In the genomic region with DNA sequence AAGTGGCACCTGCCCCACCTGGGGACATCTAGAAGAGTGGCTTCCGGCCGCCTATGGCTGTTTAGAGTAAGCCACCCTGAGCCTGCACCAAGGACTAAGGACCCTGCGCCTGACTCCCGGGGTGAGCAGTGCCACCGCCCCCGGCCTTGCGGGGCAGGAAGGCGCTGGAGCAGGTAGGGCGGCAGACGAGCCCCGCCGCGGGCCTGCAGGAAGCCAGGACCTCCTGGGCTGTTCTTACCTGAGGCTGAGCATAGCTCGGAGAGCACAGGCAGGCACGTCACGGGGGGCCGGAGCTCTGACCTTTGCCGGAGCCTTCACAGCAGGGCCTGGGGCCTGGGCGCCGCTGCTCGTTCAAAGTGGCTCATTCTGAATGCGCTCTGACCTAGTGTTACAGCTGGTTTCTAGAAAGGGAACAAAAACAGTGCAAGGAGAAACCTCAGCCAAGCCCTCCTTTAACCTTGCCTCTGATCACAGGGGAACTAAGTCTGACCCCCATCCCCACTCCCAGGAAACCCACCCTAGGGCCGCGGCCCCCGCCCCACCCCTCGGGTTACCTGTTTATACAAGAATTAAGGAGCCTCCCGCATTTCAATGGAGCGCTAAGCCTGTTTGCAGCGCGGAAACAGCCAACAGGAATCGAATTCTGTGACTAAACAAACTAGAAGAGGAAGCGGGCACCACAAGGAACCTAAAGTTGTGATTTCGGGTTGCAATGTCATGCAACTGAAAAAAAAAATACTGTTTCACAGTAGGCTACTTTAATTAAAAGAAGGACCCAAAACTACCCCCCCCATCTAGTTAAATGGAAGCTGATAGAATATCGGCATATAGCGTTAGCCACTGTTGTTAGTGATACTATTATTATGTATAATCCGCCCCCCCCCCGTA, we compare ENCODE assay signal across 8 mouse cellular contexts. TPM values are rescaled to one million over a fixed set of nuclear protein-coding genes. Genes with fewer than 3 reads are reported as not detected.
DNase-seq lines count a peak whose midpoint lies in the region; ATAC-seq and TF ChIP-seq lines count a peak whose summit lies in the region.

No protein-coding gene starts in this region.

- peaks cover 31% of the 10 kb centered on the region for H3K79me2 ChIP-seq in CH12.LX (replicated peaks; ENCODE audit: control insufficient read depth, extremely low read depth, insufficient read depth, poor library complexity, severe bottlenecking)

- no peak; the same call in 1 of the 2 replicates for TF ChIP-seq RAD21 in CH12.LX (IDR thresholded peaks at IDR 0.05; ENCODE audit: low read depth, low read length)

- no peaks in the 10 kb centered on the region for H3K9me3 ChIP-seq in CH12.LX (replicated peaks; ENCODE audit: low read length)
- no peaks in the 10 kb centered on the region for H3K9me3 ChIP-seq in intestine, postnatal 0 days (ENCODE audit: control insufficient read depth)
- H3K9me3 ChIP-seq in lung, embryonic 14.5 days (ENCODE audit: low read depth, low read length): no peaks in the 10 kb centered on the region

- no peak for DNase-seq in CH12.LX (ENCODE audit: extremely low read depth)
- peak; percentile 53 for DNase-seq in adrenal gland, postnatal 25 days
- peak; percentile 49 for DNase-seq in lung, embryonic 14.5 days
- peak; percentile 63 for DNase-seq in urinary bladder, adult 2 months (ENCODE audit: low spot score)
- no peak for DNase-seq in frontal cortex, postnatal 10 days (ENCODE audit: low spot score in 2 of 2)

- no peak for TF ChIP-seq CTCF in CH12.LX (conservative IDR thresholded peaks at IDR 0.05 in 1 of 2, IDR thresholded peaks at IDR 0.05 in 1 of 2; ENCODE audit: low read depth in 2 of 2, low read length in 2 of 2)
- TF ChIP-seq CTCF in intestine, postnatal 0 days (IDR thresholded peaks at IDR 0.05; ENCODE audit: low read depth): no peak
- TF ChIP-seq CTCF in lung, embryonic 14.5 days (IDR thresholded peaks at IDR 0.05; ENCODE audit: low read depth): no peak
- no peak for TF ChIP-seq CTCF in olfactory bulb, adult 2 months (IDR thresholded peaks at IDR 0.05; ENCODE audit: insufficient read depth, low read depth, low read length)

- 8% methylated on average over 37 of the region's 37 CpGs for WGBS in intestine, postnatal 0 days
- 9% methylated on average over 37 of the region's 37 CpGs for WGBS in lung, embryonic 14.5 days
- WGBS in olfactory bulb, adult 2 months: 26% methylated on average over 37 of the region's 37 CpGs

- peak overlapping the region; percentile 98 for H3K9ac ChIP-seq in CH12.LX (ENCODE audit: insufficient read depth, low read depth)
- peak overlapping the region; percentile 80 for H3K9ac ChIP-seq in intestine, postnatal 0 days (ENCODE audit: low read depth, low read length)
- H3K9ac ChIP-seq in lung, embryonic 14.5 days: peak overlapping the region; percentile 63

- in situ Hi-C loops in CH12.LX (cut with MboI; ENCODE audit: low pct_ligation_motif_present, low pct_unique_long_range_greater_than_20kb, low sequenced_read_pairs): no loop called here

- H3K4me2 ChIP-seq in CH12.LX (ENCODE audit: insufficient read depth, low read depth, poor library complexity, severe bottlenecking): peak overlapping the region; percentile 49
- H3K4me2 ChIP-seq in intestine, postnatal 0 days (replicated peaks; ENCODE audit: low read depth): peak overlapping the region; percentile 80
- H3K4me2 ChIP-seq in lung, embryonic 14.5 days: peak overlapping the region; percentile 65

- H3K4me1 ChIP-seq in CH12.LX (ENCODE audit: control insufficient read depth in 1 of 2, insufficient read depth in 2 of 2): peaks cover 24 to 30% of the 10 kb centered on the region in 2 experiments
- H3K4me1 ChIP-seq in intestine, postnatal 0 days (replicated peaks; ENCODE audit: control insufficient read depth, insufficient read depth, low read length): no peaks in the 10 kb centered on the region
- no peaks in the 10 kb centered on the region for H3K4me1 ChIP-seq in lung, embryonic 14.5 days (ENCODE audit: insufficient read depth)
- peaks cover 8% of the 10 kb centered on the region for H3K4me1 ChIP-seq in olfactory bulb, adult 2 months (ENCODE audit: control insufficient read depth, insufficient read depth, low read length)

- no peak; the same call in 1 of the 2 replicates for TF ChIP-seq EP300 in CH12.LX (IDR thresholded peaks at IDR 0.05; ENCODE audit: low read length)

- dilution Hi-C loops in CH12.LX (cut with MboI; ENCODE audit: extremely low pct_ligation_motif_present, extremely low pct_unique_long_range_greater_than_20kb, low sequenced_read_pairs): no loop called here

- peak; percentile 54; the same call in 1 of the 2 replicates for TF ChIP-seq POLR2A in CH12.LX (IDR thresholded peaks at IDR 0.05; ENCODE audit: low read depth, low read length)
- TF ChIP-seq POLR2A in olfactory bulb, adult 2 months (IDR thresholded peaks at IDR 0.05; ENCODE audit: insufficient read depth, low read depth, low read length): no peak

- no peaks in the 10 kb centered on the region for H3K27me3 ChIP-seq in CH12.LX (replicated peaks)
- H3K27me3 ChIP-seq in intestine, postnatal 0 days (replicated peaks; ENCODE audit: control insufficient read depth, insufficient read depth, low read length): no peaks in the 10 kb centered on the region; the same call in 1 of the 2 replicates
- H3K27me3 ChIP-seq in lung, embryonic 14.5 days (ENCODE audit: insufficient read depth, low read length): peaks cover 30% of the 10 kb centered on the region

- H3K36me3 ChIP-seq in CH12.LX (replicated peaks in 1 of 2; ENCODE audit: control insufficient read depth in 1 of 2, insufficient read depth in 1 of 2, low read length in 1 of 2): no peaks in the 10 kb centered on the region
- no peaks in the 10 kb centered on the region for H3K36me3 ChIP-seq in intestine, postnatal 0 days (ENCODE audit: control insufficient read depth, insufficient read depth)
- no peaks in the 10 kb centered on the region for H3K36me3 ChIP-seq in lung, embryonic 14.5 days (ENCODE audit: insufficient read depth)

- ATAC-seq in granulocyte monocyte progenitor cell, adult 5-6 weeks (replicated peaks; ENCODE audit: poor library complexity, severe bottlenecking): peak; percentile 46
- ATAC-seq in intestine, postnatal 0 days: peak; percentile 76
- ATAC-seq in lung, embryonic 14.5 days (ENCODE audit: insufficient read depth): peak; percentile 72

- peak overlapping the region in 2 of 3 experiments; percentile 59 to 63 for H3K4me3 ChIP-seq in CH12.LX (replicated peaks in 1 of 3; ENCODE audit: low read depth in 2 of 3, low read length in 2 of 3, poor library complexity in 1 of 3)
- H3K4me3 ChIP-seq in intestine, postnatal 0 days (ENCODE audit: low read depth, low read length): peak overlapping the region; percentile 66
- peak overlapping the region; percentile 37 for H3K4me3 ChIP-seq in lung, embryonic 14.5 days (ENCODE audit: low read depth, low read length)
- H3K4me3 ChIP-seq in olfactory bulb, adult 2 months (ENCODE audit: insufficient read depth, low read depth, low read length): peak overlapping the region; percentile 14

- peak overlapping the region; percentile 79 for H3K27ac ChIP-seq in CH12.LX (ENCODE audit: insufficient read depth, low read depth)
- peak overlapping the region; percentile 95 for H3K27ac ChIP-seq in intestine, postnatal 0 days (ENCODE audit: low read depth, low read length)
- H3K27ac ChIP-seq in lung, embryonic 14.5 days (ENCODE audit: low read depth): peak overlapping the region; percentile 96
- H3K27ac ChIP-seq in olfactory bulb, adult 2 months (ENCODE audit: insufficient read depth, low read depth, low read length): no peak overlapping the region

TF ChIP-seq in CH12.LX, 34 proteins besides CTCF, POLR2A, EP300 and RAD21:
- TF ChIP-seq BHLHE40 (IDR thresholded peaks at IDR 0.05; ENCODE audit: low read depth, low read length): peak; percentile 48; the same call in 1 of the 2 replicates
- TF ChIP-seq TCF12 (IDR thresholded peaks at IDR 0.05; ENCODE audit: low read depth, low read length): peak; percentile 48; the same call in 1 of the 2 replicates
- TF ChIP-seq SIN3A (IDR thresholded peaks at IDR 0.05; ENCODE audit: low read length): 0 out of 2 replicates have a peak, but pooled peaks have one; percentile 33
- TF ChIP-seq MYC (IDR thresholded peaks at IDR 0.05; ENCODE audit: low read depth, low read length): no peak
- TF ChIP-seq MAX (IDR thresholded peaks at IDR 0.05; ENCODE audit: low read length): no peak
- TF ChIP-seq MXI1 (IDR thresholded peaks at IDR 0.05; ENCODE audit: low read depth, low read length): 0 out of 2 replicates have a peak, but pooled peaks have one; percentile 8
- 0 out of 2 replicates have a peak, but pooled peaks have one; percentile 33 for TF ChIP-seq MAZ (IDR thresholded peaks at IDR 0.05; ENCODE audit: low read depth, low read length)
- peak; percentile 12; the same call in 1 of the 2 replicates for TF ChIP-seq SMC3 (IDR thresholded peaks at IDR 0.05; ENCODE audit: low read depth, low read length)
- peak; percentile 64 for TF ChIP-seq ZNF384 (IDR thresholded peaks at IDR 0.05; ENCODE audit: low read depth, low read length)
- peak; percentile 41; the same call in 1 of the 2 replicates for TF ChIP-seq NELFE (IDR thresholded peaks at IDR 0.05; ENCODE audit: low read depth, low read length)
- TF ChIP-seq POLR2AphosphoS2 (IDR thresholded peaks at IDR 0.05; ENCODE audit: low read depth, low read length): no peak
- 0 out of 2 replicates have a peak, but pooled peaks have one; percentile 9 for TF ChIP-seq KAT2A (IDR thresholded peaks at IDR 0.05; ENCODE audit: insufficient replicate concordance, low read length)
TF ChIP-seq in CH12.LX: peak in this region for 9.

RNA-seq across cellular contexts. Expression of gene Rbm47, which starts 21.4 kb away (rescaled TPM):
- total RNA-seq in CH12.LX (2012; rRNA removed) (9.2 and 11.3 TPM in 2 replicates), CH12.LX (2014; rRNA removed) (0.08 and 0.43 TPM in 2 replicates)
- polyA plus RNA-seq in CH12.LX (2012; ENCODE audit: insufficient read length, low read depth): 0.91 and 1.1 TPM in 2 replicates
- total RNA-seq in adrenal gland, postnatal 25 days (2021): 115 and 116 TPM in 2 replicates
- 8.9 and 11.7 TPM in 2 replicates for total RNA-seq in granulocyte monocyte progenitor cell, adult 5-6 weeks (2014; fragmentation: Nextera tagmentation)
- 3.2 and 5.1 TPM in 2 replicates for total RNA-seq in granulocyte monocyte progenitor cell, adult 5-6 weeks (2017)
- 146 and 175 TPM in 2 replicates for polyA plus RNA-seq in intestine, postnatal 0 days (2015; fragmentation: Nextera tagmentation; extraction: Ambion mirVana)
- polyA plus RNA-seq in lung, embryonic 14.5 days (2014; fragmentation: Nextera tagmentation; extraction: Ambion mirVana): 18.5 and 18.8 TPM in 2 replicates
- polyA plus RNA-seq in olfactory bulb, adult 2 months (2012; ENCODE audit: insufficient read depth, insufficient read length, low replicate concordance, missing spikeins): not detected in 2 replicates
- 14.2 and 16.3 TPM in 2 replicates for polyA plus RNA-seq in urinary bladder, adult 2 months (2012; rRNA removed)

Comparison
In these comparisons a context has a peak if more than half of its experiments do, and no peak if none do; other contexts are left out.
1. DNase-seq: peak in adrenal gland, postnatal 25 days (single experiment), lung, embryonic 14.5 days (single experiment) and urinary bladder, adult 2 months (single experiment); none in CH12.LX (single experiment) and frontal cortex, postnatal 10 days (0 of 2).
2. H3K4me3 ChIP-seq: peak in every context shown above with its lines; median percentile 66 in intestine, postnatal 0 days; 61 in CH12.LX; 37 in lung, embryonic 14.5 days; 14 in olfactory bulb, adult 2 months.
3. Peak in every context shown above with its lines, with median percentiles within 50 percentile points of each other: H3K4me2 ChIP-seq, H3K9ac ChIP-seq and ATAC-seq.